In genomic region chr6:126955734-126956133, GRCm38 (mm10) we compare ENCODE assay signal across 9 mouse cellular contexts. TPM values are rescaled to one million over a fixed set of nuclear protein-coding genes. Genes with fewer than 3 reads are reported as not detected.
DNase-seq lines count a peak whose midpoint lies in the region; ATAC-seq and TF ChIP-seq lines count a peak whose summit lies in the region.
"Had no signal": no experiment of that assay in that cellular context is flagged by ENCODE, and none has a peak within 500 bp of the region (broad histone marks: within the 10 kb centered on the region; RNA-seq: fewer than 3 reads in every experiment).

No protein-coding gene starts in this region.

- no peak overlapping the region for H3K27ac ChIP-seq in lung, embryonic 14.5 days (ENCODE audit: low read depth)
- H3K27ac ChIP-seq: heart, embryonic 15.5 days had no signal

- H3K4me1 ChIP-seq in G1E (ENCODE audit: insufficient read depth, low read depth, low read length) = no peaks in the 10 kb centered on the region
- no peaks in the 10 kb centered on the region for H3K4me1 ChIP-seq in lung, embryonic 14.5 days (ENCODE audit: insufficient read depth)
- H3K4me1 ChIP-seq: heart, embryonic 15.5 days had no signal

- no peak overlapping the region for H3K4me3 ChIP-seq in G1E (ENCODE audit: low read depth, low read length)
- no peak overlapping the region for H3K4me3 ChIP-seq in lung, embryonic 14.5 days (ENCODE audit: low read depth, low read length)
- H3K4me3 ChIP-seq: heart, embryonic 15.5 days had no signal

- peak; percentile 92 for DNase-seq in 3T3-L1 (ENCODE audit: low read depth, low spot score)
- DNase-seq in G1E (ENCODE audit: low spot score) = peak; percentile 38
- DNase-seq in cerebellum, adult 11 months = peak; percentile 57
- DNase-seq in frontal cortex, postnatal 25 days (ENCODE audit: low spot score in 2 of 2) = peak; percentile 61 to 70
- peak; percentile 58 to 92 for DNase-seq in kidney, postnatal 36 days
- peak; percentile 93 for DNase-seq in lung, embryonic 14.5 days
- peak; percentile 83 to 90 for DNase-seq in right cerebral cortex, postnatal 10 days (ENCODE audit: low spot score in 2 of 2)
- DNase-seq in urinary bladder, postnatal 14 days (ENCODE audit: low spot score) = peak; percentile 79

- 5% methylated on average over 10 of the region's 10 CpGs for WGBS in lung, embryonic 14.5 days

- H3K27me3 ChIP-seq in G1E (ENCODE audit: insufficient read depth, low read length) = no peaks in the 10 kb centered on the region
- H3K27me3 ChIP-seq in lung, embryonic 14.5 days (ENCODE audit: insufficient read depth, low read length) = no peaks in the 10 kb centered on the region
- H3K27me3 ChIP-seq: heart, embryonic 15.5 days had no signal

- H3K36me3 ChIP-seq in G1E (replicated peaks) = peaks cover 71% of the 10 kb centered on the region
- H3K36me3 ChIP-seq in lung, embryonic 14.5 days (ENCODE audit: insufficient read depth) = peaks cover 21% of the 10 kb centered on the region; the same call in 1 of the 2 replicates

- ATAC-seq in G1E (ENCODE audit: extremely low read depth, insufficient number of reproducible peaks, low FRiP score, poor library complexity, severe bottlenecking) = peak; percentile 40; the same call in 1 of the 2 replicates
- no peak for ATAC-seq in lung, embryonic 14.5 days (ENCODE audit: insufficient read depth)

- H3K9ac ChIP-seq in lung, embryonic 14.5 days = no peak overlapping the region
- H3K9ac ChIP-seq: heart, embryonic 15.5 days had no signal

- TF ChIP-seq CTCF in G1E (IDR thresholded peaks at IDR 0.05; ENCODE audit: low read depth, low read length) = peak; percentile 59
- TF ChIP-seq CTCF in lung, embryonic 14.5 days (IDR thresholded peaks at IDR 0.05; ENCODE audit: low read depth) = peak; percentile 90

- no peaks in the 10 kb centered on the region for H3K9me3 ChIP-seq in G1E (replicated peaks)
- H3K9me3 ChIP-seq in lung, embryonic 14.5 days (ENCODE audit: low read depth, low read length) = no peaks in the 10 kb centered on the region
- H3K9me3 ChIP-seq: heart, embryonic 15.5 days had no signal

- H3K4me2 ChIP-seq in lung, embryonic 14.5 days = no peak overlapping the region
- H3K4me2 ChIP-seq: heart, embryonic 15.5 days had no signal

RNA-seq across cellular contexts. Expression of gene D6Wsu163e, which starts 16.0 kb away (rescaled TPM):
- total RNA-seq in G1E (2014; fragmentation: Nextera tagmentation) (27.3 and 36.3 TPM in 2 replicates), G1E (2017) (61.2 and 65.9 TPM in 2 replicates)
- 3.3 and 4.0 TPM in 2 replicates for polyA plus RNA-seq in G1E (2012)
- polyA plus RNA-seq in lung, embryonic 14.5 days (2014; fragmentation: Nextera tagmentation; extraction: Ambion mirVana) = 15.6 and 16.7 TPM in 2 replicates

RNA-seq across cellular contexts. Expression of gene Rad51ap1, which starts 16.3 kb away (rescaled TPM):
- total RNA-seq in G1E (2014; fragmentation: Nextera tagmentation) (75.9 and 77.4 TPM in 2 replicates), G1E (2017) (180 and 187 TPM in 2 replicates)
- polyA plus RNA-seq in G1E (2012) = 41.8 and 50.2 TPM in 2 replicates
- polyA plus RNA-seq in lung, embryonic 14.5 days (2014; fragmentation: Nextera tagmentation; extraction: Ambion mirVana) = 79.8 and 85.6 TPM in 2 replicates

RNA-seq across cellular contexts. Expression of gene Dyrk4, which starts 34.1 kb away (rescaled TPM):
- total RNA-seq in G1E (2014; fragmentation: Nextera tagmentation) (not detected in 2 replicates), G1E (2017) (not detected in 2 replicates)
- not detected in 2 replicates for polyA plus RNA-seq in G1E (2012)
- polyA plus RNA-seq in lung, embryonic 14.5 days (2014; fragmentation: Nextera tagmentation; extraction: Ambion mirVana) = 0.13 TPM in 1 of 2 replicates, not detected in the other
- polyA plus RNA-seq: heart, embryonic 15.5 days had no signal

RNA-seq across cellular contexts. Expression of gene Fgf6, which starts 59.7 kb away (rescaled TPM):
- total RNA-seq in G1E (2014; fragmentation: Nextera tagmentation) (not detected in 2 replicates), G1E (2017) (0.05 and 0.06 TPM in 2 replicates)
- polyA plus RNA-seq in G1E (2012) = not detected in 2 replicates
- polyA plus RNA-seq in lung, embryonic 14.5 days (2014; fragmentation: Nextera tagmentation; extraction: Ambion mirVana) = not detected in 2 replicates

Comparison
In these comparisons a context has a peak if more than half of its experiments do, and no peak if none do; other contexts are left out.
1. DNase-seq: peak in every context shown above with its lines; median percentile 93 in lung, embryonic 14.5 days; 92 in 3T3-L1; 86 in right cerebral cortex, postnatal 10 days; 79 in urinary bladder, postnatal 14 days; 75 in kidney, postnatal 36 days; 66 in frontal cortex, postnatal 25 days; 57 in cerebellum, adult 11 months; 38 in G1E.